Comparison of ENCODE assay signal across 8 mouse cellular contexts in genomic region chr14:26970439-26970932, GRCm38 (mm10). TPM values are rescaled to one million over a fixed set of nuclear protein-coding genes. Genes with fewer than 3 reads are reported as not detected.
DNase-seq lines count a peak whose midpoint lies in the region; ATAC-seq and TF ChIP-seq lines count a peak whose summit lies in the region.

No protein-coding gene starts in this region.

- peak overlapping the region; percentile 93 for H3K27ac ChIP-seq in embryonic facial prominence, embryonic 14.5 days (replicated peaks; ENCODE audit: low read depth, low read length)
- peak overlapping the region; percentile 87 for H3K27ac ChIP-seq in heart, adult 2 months
- peak overlapping the region; percentile 94 for H3K27ac ChIP-seq in limb, embryonic 14.5 days (replicated peaks; ENCODE audit: low read depth, low read length)
- H3K27ac ChIP-seq in midbrain, postnatal 0 days (ENCODE audit: low read depth, low read length) = peak overlapping the region; percentile 94

- intact Hi-C loops in heart, adult 2 months (cut with DNase I) = loop anchor here (10.0 kb wide), 1 partner anchor 454 kb away; the partner anchor contains the start of gene Fam208a

- H3K27me3 ChIP-seq in embryonic facial prominence, embryonic 14.5 days (replicated peaks; ENCODE audit: control insufficient read depth, insufficient read depth, low read length) = no peaks in the 10 kb centered on the region
- no peaks in the 10 kb centered on the region for H3K27me3 ChIP-seq in heart, adult 2 months (ENCODE audit: control insufficient read depth, insufficient read depth, low read length)
- no peaks in the 10 kb centered on the region for H3K27me3 ChIP-seq in limb, embryonic 14.5 days (ENCODE audit: control insufficient read depth, insufficient read depth, low read length)
- H3K27me3 ChIP-seq in midbrain, postnatal 0 days (ENCODE audit: insufficient read depth, low read length) = no peaks in the 10 kb centered on the region

- no peak; the same call in 1 of the 2 replicates for TF ChIP-seq EP300 in heart, adult 2 months (IDR thresholded peaks at IDR 0.05; ENCODE audit: insufficient read depth, low read depth, low read length)

- no peaks in the 10 kb centered on the region for H3K36me3 ChIP-seq in embryonic facial prominence, embryonic 14.5 days (ENCODE audit: control insufficient read depth, insufficient read depth, low read length)
- peaks cover 3% of the 10 kb centered on the region for H3K36me3 ChIP-seq in heart, adult 2 months (ENCODE audit: control insufficient read depth, insufficient read depth, low read length)
- no peaks in the 10 kb centered on the region for H3K36me3 ChIP-seq in limb, embryonic 14.5 days (ENCODE audit: control insufficient read depth, insufficient read depth, low read length)
- no peaks in the 10 kb centered on the region for H3K36me3 ChIP-seq in midbrain, postnatal 0 days (ENCODE audit: insufficient read depth, low read length)

- H3K9ac ChIP-seq in embryonic facial prominence, embryonic 14.5 days (ENCODE audit: low read depth, low read length) = peak overlapping the region; percentile 95
- H3K9ac ChIP-seq in heart, adult 2 months (ENCODE audit: low read depth, low read length) = peak overlapping the region; percentile 90
- peak overlapping the region; percentile 91 for H3K9ac ChIP-seq in limb, embryonic 14.5 days (ENCODE audit: low read depth, low read length, severe bottlenecking)
- peak overlapping the region; percentile 94 for H3K9ac ChIP-seq in midbrain, postnatal 0 days (replicated peaks; ENCODE audit: low read length, poor library complexity, severe bottlenecking)

- no peaks in the 10 kb centered on the region for H3K9me3 ChIP-seq in embryonic facial prominence, embryonic 14.5 days (ENCODE audit: control insufficient read depth, low read length)
- no peaks in the 10 kb centered on the region for H3K9me3 ChIP-seq in limb, embryonic 14.5 days (ENCODE audit: control insufficient read depth, low read length)
- H3K9me3 ChIP-seq in midbrain, postnatal 0 days (ENCODE audit: low read length) = no peaks in the 10 kb centered on the region

- ATAC-seq in embryonic facial prominence, embryonic 14.5 days (ENCODE audit: low read depth) = peak; percentile 98
- peak; percentile 99 for ATAC-seq in limb, embryonic 14.5 days (ENCODE audit: low FRiP score, low read depth)
- peak; percentile 99 for ATAC-seq in midbrain, postnatal 0 days (ENCODE audit: low FRiP score)

- TF ChIP-seq CTCF in heart, adult 2 months (IDR thresholded peaks at IDR 0.05) = no peak; the same call in 1 of the 2 replicates
- no peak for TF ChIP-seq CTCF in midbrain, postnatal 0 days (IDR thresholded peaks at IDR 0.05)

- peak overlapping the region; percentile 95 for H3K4me3 ChIP-seq in embryonic facial prominence, embryonic 14.5 days (ENCODE audit: low read depth, low read length)
- peak overlapping the region; percentile 57 for H3K4me3 ChIP-seq in heart, adult 2 months
- H3K4me3 ChIP-seq in limb, embryonic 14.5 days (replicated peaks; ENCODE audit: low read length) = peak overlapping the region; percentile 92
- peak overlapping the region; percentile 96 for H3K4me3 ChIP-seq in midbrain, postnatal 0 days (ENCODE audit: low read depth, low read length)

- H3K4me2 ChIP-seq in embryonic facial prominence, embryonic 14.5 days (ENCODE audit: low read depth, low read length) = peak overlapping the region; percentile 69
- peak overlapping the region; percentile 54 for H3K4me2 ChIP-seq in limb, embryonic 14.5 days (replicated peaks; ENCODE audit: low read depth, low read length, severe bottlenecking)
- peak overlapping the region; percentile 56 for H3K4me2 ChIP-seq in midbrain, postnatal 0 days (ENCODE audit: low read depth, low read length, poor library complexity, severe bottlenecking)

- 1% methylated on average over 28 of the region's 53 CpGs for WGBS in embryonic facial prominence, embryonic 14.5 days
- 1% methylated on average over 50 of the region's 53 CpGs for WGBS in heart, adult 2 months
- 2% methylated on average over 48 of the region's 53 CpGs for WGBS in limb, embryonic 14.5 days
- WGBS in midbrain, postnatal 0 days = under 1% methylated on average over 49 of the region's 53 CpGs

- H3K4me1 ChIP-seq in embryonic facial prominence, embryonic 14.5 days (ENCODE audit: control insufficient read depth, insufficient read depth, low read length) = peaks cover 10% of the 10 kb centered on the region
- peaks cover 1% of the 10 kb centered on the region; the same call in 1 of the 2 replicates for H3K4me1 ChIP-seq in heart, adult 2 months (ENCODE audit: control insufficient read depth, insufficient read depth, low read length)
- H3K4me1 ChIP-seq in limb, embryonic 14.5 days (ENCODE audit: control insufficient read depth, insufficient read depth, low read length) = no peaks in the 10 kb centered on the region; the same call in 1 of the 2 replicates
- peaks cover 10% of the 10 kb centered on the region; the same call in 1 of the 2 replicates for H3K4me1 ChIP-seq in midbrain, postnatal 0 days (ENCODE audit: insufficient read depth, low read length)

- peak; percentile 98 for TF ChIP-seq POLR2A in heart, adult 2 months (IDR thresholded peaks at IDR 0.05; ENCODE audit: insufficient read depth, low read depth, low read length)
- TF ChIP-seq POLR2A in limb, embryonic 14.5 days (IDR thresholded peaks at IDR 0.05; ENCODE audit: borderline replicate concordance, extremely low read depth, insufficient read depth, insufficient read length) = peak; percentile 92; the same call in 1 of the 2 replicates

- peaks cover 11% of the 10 kb centered on the region for H3K79me2 ChIP-seq in heart, adult 2 months (replicated peaks; ENCODE audit: control insufficient read depth, insufficient read depth, low read length)

- peak; percentile 93 for DNase-seq in 3134 (ENCODE audit: extremely low read depth, insufficient read length, low spot score)
- peak; percentile 96 to 98 for DNase-seq in adrenal gland, postnatal 4 days (ENCODE audit: low spot score in 2 of 2)
- DNase-seq in embryonic facial prominence, embryonic 14.5 days (ENCODE audit: low spot score) = peak; percentile 95
- peak; percentile 97 to 100 for DNase-seq in heart, adult 2 months
- peak; percentile 90 to 95 for DNase-seq in kidney, adult 8-10 months
- DNase-seq in limb, embryonic 14.5 days (ENCODE audit: low spot score) = peak; percentile 94
- DNase-seq in midbrain, postnatal 0 days (ENCODE audit: low spot score) = peak; percentile 95
- peak; percentile 91 to 95 for DNase-seq in spleen, postnatal 14 days (ENCODE audit: low spot score in 2 of 2)

RNA-seq across cellular contexts. Expression of gene Appl1, which starts 0.5 kb away (rescaled TPM):
- 10 to 100 TPM; 40.5 to 44.4 TPM for total RNA-seq in adrenal gland, postnatal 4 days (2021)
- polyA plus RNA-seq in embryonic facial prominence, embryonic 14.5 days (2014; fragmentation: Nextera tagmentation; extraction: Ambion mirVana) = 48.6 and 50.8 TPM in 2 replicates
- 10 to 100 TPM; 18.9 to 19.5 TPM for total RNA-seq in heart, adult 2 months (2021)
- 3.6 and 11.2 TPM in 2 replicates for polyA plus RNA-seq in heart, adult 2 months (2012; rRNA removed)
- polyA plus RNA-seq in limb, embryonic 14.5 days (2012; rRNA removed) = 23.1 and 23.4 TPM in 2 replicates
- polyA plus RNA-seq in limb, embryonic 14.5 days (2014; fragmentation: Nextera tagmentation; extraction: Ambion mirVana) = 47.4 and 52.7 TPM in 2 replicates
- 43.7 and 68.2 TPM in 2 replicates for total RNA-seq in midbrain, postnatal 0 days (2014; rRNA removed)
- polyA plus RNA-seq in midbrain, postnatal 0 days (2015; fragmentation: Nextera tagmentation; extraction: Ambion mirVana) = 51.9 and 65.8 TPM in 2 replicates

RNA-seq across cellular contexts. Expression of gene Hesx1, which starts 23.7 kb away (rescaled TPM):
- under 1 TPM; 0.42 to 0.73 TPM for total RNA-seq in adrenal gland, postnatal 4 days (2021)
- polyA plus RNA-seq in embryonic facial prominence, embryonic 14.5 days (2014; fragmentation: Nextera tagmentation; extraction: Ambion mirVana) = 0.19 TPM in 1 of 2 replicates, not detected in the other
- total RNA-seq in heart, adult 2 months (2021) = not detected
- not detected in 2 replicates for polyA plus RNA-seq in heart, adult 2 months (2012; rRNA removed)
- 0.14 TPM in 1 of 2 replicates, not detected in the other for polyA plus RNA-seq in limb, embryonic 14.5 days (2012; rRNA removed)
- not detected in 2 replicates for polyA plus RNA-seq in limb, embryonic 14.5 days (2014; fragmentation: Nextera tagmentation; extraction: Ambion mirVana)
- total RNA-seq in midbrain, postnatal 0 days (2014; rRNA removed) = 0.88 TPM in 1 of 2 replicates, not detected in the other
- polyA plus RNA-seq in midbrain, postnatal 0 days (2015; fragmentation: Nextera tagmentation; extraction: Ambion mirVana) = 0.16 and 0.40 TPM in 2 replicates

Comparison
In these comparisons a context has a peak if more than half of its experiments do, and no peak if none do; other contexts are left out.
1. Peak in every context shown above with its lines: DNase-seq, ATAC-seq, H3K4me3 ChIP-seq and H3K27ac ChIP-seq.